8 mouse cellular contexts compared by ENCODE assay signal in the genomic region with DNA sequence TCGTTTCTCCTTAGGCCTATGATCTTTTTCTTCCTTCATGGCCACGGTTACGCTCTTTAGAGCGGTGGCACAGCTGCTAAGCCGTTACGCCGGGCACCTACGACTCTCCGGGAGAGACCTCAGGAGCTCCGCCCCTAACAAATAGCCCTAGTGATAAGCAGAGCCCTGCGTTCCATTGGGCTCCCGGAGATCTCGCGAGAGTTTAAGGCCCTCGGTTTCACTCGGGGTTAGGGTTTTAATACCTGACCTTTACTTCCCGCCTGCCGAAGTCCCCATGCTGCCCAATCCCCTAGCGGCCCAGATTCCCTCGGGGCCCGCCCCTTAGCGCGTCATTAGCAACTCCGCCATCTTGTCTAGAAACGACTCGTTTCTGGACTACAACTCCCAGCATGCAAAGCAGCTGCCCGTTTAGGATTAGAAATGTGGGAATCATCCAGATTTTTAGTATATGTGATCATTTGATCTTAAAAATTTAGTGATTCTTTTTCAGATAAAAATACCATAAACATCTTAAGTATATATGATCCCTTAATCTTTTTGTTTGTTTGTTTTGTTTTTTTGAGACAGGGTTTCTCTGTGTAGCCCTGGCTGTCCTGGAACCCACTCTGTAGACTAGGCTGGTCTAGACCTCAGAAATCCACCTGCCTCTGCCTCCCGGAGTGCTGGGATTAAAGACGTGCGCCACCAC. TPM values are rescaled to one million over a fixed set of nuclear protein-coding genes. Genes with fewer than 3 reads are reported as not detected.
DNase-seq lines count a peak whose midpoint lies in the region; ATAC-seq and TF ChIP-seq lines count a peak whose summit lies in the region.

A gene (minus strand): TSS at position 130 of the 688 bp plus-strand sequence.

- in situ Hi-C loops in CH12.LX (cut with MboI; ENCODE audit: low pct_ligation_motif_present, low pct_unique_long_range_greater_than_20kb, low sequenced_read_pairs) = no loop called here

- H3K4me3 ChIP-seq in CH12.LX (replicated peaks in 1 of 3; ENCODE audit: low read depth in 2 of 3, low read length in 2 of 3, poor library complexity in 1 of 3) = peak within 1 kb of the TSS; percentile 64 to 96 (median 78)
- H3K4me3 ChIP-seq in forebrain, embryonic 11.5 days (ENCODE audit: low read depth, low read length) = peak within 1 kb of the TSS; percentile 48
- H3K4me3 ChIP-seq in heart, embryonic 16.5 days (ENCODE audit: low read length) = peak within 1 kb of the TSS; percentile 74
- H3K4me3 ChIP-seq in liver, embryonic 15.5 days (replicated peaks) = peak within 1 kb of the TSS; percentile 71
- H3K4me3 ChIP-seq in neural tube, embryonic 12.5 days = peak within 1 kb of the TSS; percentile 48

- TF ChIP-seq EP300 in CH12.LX (IDR thresholded peaks at IDR 0.05; ENCODE audit: low read length) = no peak

- 23% methylated on average over 30 of the region's 30 CpGs for WGBS in forebrain, embryonic 11.5 days
- WGBS in heart, embryonic 16.5 days = 12% methylated on average over 30 of the region's 30 CpGs
- 16% methylated on average over 30 of the region's 30 CpGs for WGBS in liver, embryonic 15.5 days (ENCODE audit: insufficient replicate concordance)
- 17% methylated on average over 30 of the region's 30 CpGs for WGBS in neural tube, embryonic 12.5 days

- DNase-seq in CH12.LX (ENCODE audit: extremely low read depth) = peak; percentile 97
- peak; percentile 91 for DNase-seq in c-Kit-positive CD71-positive TER-119-negative erythroid progenitor cells, embryonic 14.5 days (ENCODE audit: low read depth)
- peak; percentile 94 for DNase-seq in forebrain, embryonic 11.5 days (ENCODE audit: low spot score)
- DNase-seq in kidney, postnatal 36 days = peak; percentile 95 to 97
- DNase-seq in telencephalon, adult 2 months (ENCODE audit: low read depth, low spot score) = peak; percentile 96

- peak within 1 kb of the TSS; percentile 50 for H3K4me2 ChIP-seq in CH12.LX (ENCODE audit: insufficient read depth, low read depth, poor library complexity, severe bottlenecking)
- H3K4me2 ChIP-seq in forebrain, embryonic 11.5 days (ENCODE audit: low read depth, low read length, severe bottlenecking) = peak within 1 kb of the TSS; percentile 55
- peak within 1 kb of the TSS; percentile 69 for H3K4me2 ChIP-seq in heart, embryonic 16.5 days (ENCODE audit: low read depth, low read length)
- H3K4me2 ChIP-seq in liver, embryonic 15.5 days = peak within 1 kb of the TSS; percentile 76
- H3K4me2 ChIP-seq in neural tube, embryonic 12.5 days (replicated peaks) = peak within 1 kb of the TSS; percentile 58

- H3K79me2 ChIP-seq in CH12.LX (replicated peaks; ENCODE audit: control insufficient read depth, extremely low read depth, insufficient read depth, poor library complexity, severe bottlenecking) = peaks cover 16% of the 10 kb centered on the region

- H3K4me1 ChIP-seq in CH12.LX (ENCODE audit: control insufficient read depth in 1 of 2, insufficient read depth in 2 of 2) = peaks cover 2 to 6% of the 10 kb centered on the region in 2 experiments; a peak in 3 of 4 replicates
- no peaks in the 10 kb centered on the region for H3K4me1 ChIP-seq in forebrain, embryonic 11.5 days (replicated peaks; ENCODE audit: control insufficient read depth, insufficient read depth, low read length)
- no peaks in the 10 kb centered on the region for H3K4me1 ChIP-seq in heart, embryonic 16.5 days (ENCODE audit: control insufficient read depth, insufficient read depth, low read length)
- H3K4me1 ChIP-seq in liver, embryonic 15.5 days (replicated peaks) = peaks cover 10% of the 10 kb centered on the region; the same call in 1 of the 2 replicates
- H3K4me1 ChIP-seq in neural tube, embryonic 12.5 days = no peaks in the 10 kb centered on the region

- TF ChIP-seq RAD21 in CH12.LX (IDR thresholded peaks at IDR 0.05; ENCODE audit: low read depth, low read length) = no peak

- TF ChIP-seq CTCF in CH12.LX (conservative IDR thresholded peaks at IDR 0.05 in 1 of 2, IDR thresholded peaks at IDR 0.05 in 1 of 2; ENCODE audit: low read depth in 2 of 2, low read length in 2 of 2) = no peak

- no peaks in the 10 kb centered on the region for H3K9me3 ChIP-seq in CH12.LX (replicated peaks; ENCODE audit: low read length)
- H3K9me3 ChIP-seq in forebrain, embryonic 11.5 days (ENCODE audit: control insufficient read depth, low read length) = no peaks in the 10 kb centered on the region
- H3K9me3 ChIP-seq in heart, embryonic 16.5 days (replicated peaks; ENCODE audit: control insufficient read depth, low read length) = no peaks in the 10 kb centered on the region
- H3K9me3 ChIP-seq in liver, embryonic 15.5 days (replicated peaks) = no peaks in the 10 kb centered on the region
- H3K9me3 ChIP-seq in neural tube, embryonic 12.5 days = no peaks in the 10 kb centered on the region

- dilution Hi-C loops in CH12.LX (cut with MboI; ENCODE audit: extremely low pct_ligation_motif_present, extremely low pct_unique_long_range_greater_than_20kb, low sequenced_read_pairs) = no loop called here

- no peaks in the 10 kb centered on the region for H3K27me3 ChIP-seq in CH12.LX (replicated peaks)
- no peaks in the 10 kb centered on the region for H3K27me3 ChIP-seq in forebrain, embryonic 11.5 days (ENCODE audit: control insufficient read depth, insufficient read depth, low read length)
- H3K27me3 ChIP-seq in heart, embryonic 16.5 days (ENCODE audit: control insufficient read depth, insufficient read depth, low read length) = no peaks in the 10 kb centered on the region
- no peaks in the 10 kb centered on the region; the same call in 1 of the 2 replicates for H3K27me3 ChIP-seq in liver, embryonic 15.5 days
- H3K27me3 ChIP-seq in neural tube, embryonic 12.5 days (replicated peaks) = peaks cover 2% of the 10 kb centered on the region; the same call in 1 of the 2 replicates

- TF ChIP-seq POLR2A in CH12.LX (IDR thresholded peaks at IDR 0.05; ENCODE audit: low read depth, low read length) = peak; percentile 72; the same call in 1 of the 2 replicates

- peak within 1 kb of the TSS; percentile 95 for H3K9ac ChIP-seq in CH12.LX (ENCODE audit: insufficient read depth, low read depth)
- peak within 1 kb of the TSS; percentile 62 for H3K9ac ChIP-seq in forebrain, embryonic 11.5 days (ENCODE audit: low read length)
- H3K9ac ChIP-seq in heart, embryonic 16.5 days (ENCODE audit: low read length) = peak within 1 kb of the TSS; percentile 80
- peak within 1 kb of the TSS; percentile 67 for H3K9ac ChIP-seq in liver, embryonic 15.5 days
- H3K9ac ChIP-seq in neural tube, embryonic 12.5 days = peak within 1 kb of the TSS; percentile 52

- peaks cover 4 to 5% of the 10 kb centered on the region in 2 experiments for H3K36me3 ChIP-seq in CH12.LX (replicated peaks in 1 of 2; ENCODE audit: control insufficient read depth in 1 of 2, insufficient read depth in 1 of 2, low read length in 1 of 2)
- no peaks in the 10 kb centered on the region for H3K36me3 ChIP-seq in forebrain, embryonic 11.5 days (ENCODE audit: control insufficient read depth, insufficient read depth, low read length)
- no peaks in the 10 kb centered on the region for H3K36me3 ChIP-seq in heart, embryonic 16.5 days (ENCODE audit: control insufficient read depth, insufficient read depth)
- H3K36me3 ChIP-seq in liver, embryonic 15.5 days (replicated peaks) = peaks cover 10% of the 10 kb centered on the region; the same call in 1 of the 2 replicates
- no peaks in the 10 kb centered on the region for H3K36me3 ChIP-seq in neural tube, embryonic 12.5 days

- H3K27ac ChIP-seq in CH12.LX (ENCODE audit: insufficient read depth, low read depth) = peak within 1 kb of the TSS; percentile 93
- H3K27ac ChIP-seq in forebrain, embryonic 11.5 days (ENCODE audit: low read depth, low read length) = peak within 1 kb of the TSS; percentile 72
- peak within 1 kb of the TSS; percentile 94 for H3K27ac ChIP-seq in heart, embryonic 16.5 days (ENCODE audit: low read length)
- peak within 1 kb of the TSS; percentile 94 for H3K27ac ChIP-seq in liver, embryonic 15.5 days (replicated peaks)
- H3K27ac ChIP-seq in neural tube, embryonic 12.5 days = peak within 1 kb of the TSS; percentile 59; the same call in 1 of the 2 replicates

- ATAC-seq in forebrain, embryonic 11.5 days (replicated peaks; ENCODE audit: low FRiP score) = peak; percentile 98
- peak; percentile 99 for ATAC-seq in heart, embryonic 16.5 days (replicated peaks; ENCODE audit: extremely low read depth, insufficient read depth, low FRiP score)
- ATAC-seq in liver, embryonic 15.5 days (ENCODE audit: insufficient read depth) = peak; percentile 96
- peak; percentile 98 for ATAC-seq in neural tube, embryonic 12.5 days (ENCODE audit: low FRiP score, low read depth)

TF ChIP-seq in CH12.LX, 34 proteins besides CTCF, POLR2A, EP300 and RAD21 (continues in another document):
- TF ChIP-seq MAX (IDR thresholded peaks at IDR 0.05; ENCODE audit: low read length) (peak; percentile 3; the same call in 1 of the 2 replicates), E2F4 (IDR thresholded peaks at IDR 0.05; ENCODE audit: insufficient replicate concordance, low read depth, low read length) (peak; percentile 58; the same call in 1 of the 2 replicates), ELF1 (IDR thresholded peaks at IDR 0.05; ENCODE audit: low read depth, low read length) (peak; percentile 58), MEF2A (IDR thresholded peaks at IDR 0.05; ENCODE audit: borderline replicate concordance, low read depth, low read length) (0 out of 2 replicates have a peak, but pooled peaks have one; percentile 11), NRF1 (IDR thresholded peaks at IDR 0.05; ENCODE audit: low read depth, low read length) (peak; percentile 27; the same call in 1 of the 2 replicates), MXI1 (IDR thresholded peaks at IDR 0.05; ENCODE audit: low read depth, low read length) (peak; percentile 51; the same call in 1 of the 2 replicates), CHD2 (IDR thresholded peaks at IDR 0.05; ENCODE audit: low read length) (peak; percentile 97), KAT2A (IDR thresholded peaks at IDR 0.05; ENCODE audit: insufficient replicate concordance, low read length) (peak; percentile 79; the same call in 1 of the 2 replicates), HCFC1 (IDR thresholded peaks at IDR 0.05; ENCODE audit: low read depth, low read length) (peak; percentile 91), TBP (conservative IDR thresholded peaks at IDR 0.05; ENCODE audit: low read depth, low read length) (peak; percentile 86), CHD1 (IDR thresholded peaks at IDR 0.05; ENCODE audit: low read depth, low read length) (no peak), TCF12 (IDR thresholded peaks at IDR 0.05; ENCODE audit: low read depth, low read length) (no peak)

RNA-seq across cellular contexts. Expression of the gene that starts here (rescaled TPM):
- total RNA-seq in CH12.LX (2012; rRNA removed) (14.2 and 15.2 TPM in 2 replicates), CH12.LX (2014; rRNA removed) (13.4 and 15.7 TPM in 2 replicates)
- polyA plus RNA-seq in CH12.LX (2012; ENCODE audit: insufficient read length, low read depth) = 49.6 and 57.7 TPM in 2 replicates
- polyA plus RNA-seq in forebrain, embryonic 11.5 days (2014; fragmentation: Nextera tagmentation; extraction: Ambion mirVana) = 25.6 and 25.8 TPM in 2 replicates
- polyA plus RNA-seq in heart, embryonic 16.5 days (2015; fragmentation: Nextera tagmentation; extraction: Ambion mirVana) = 13.5 and 13.6 TPM in 2 replicates
- 8.1 and 8.3 TPM in 2 replicates for polyA plus RNA-seq in liver, embryonic 15.5 days (2015; fragmentation: Nextera tagmentation; extraction: Ambion mirVana)
- polyA plus RNA-seq in neural tube, embryonic 12.5 days (2016; fragmentation: Nextera tagmentation; extraction: Ambion mirVana) = 24.5 and 24.7 TPM in 2 replicates

Comparison
In these comparisons a context has a peak if more than half of its experiments do, and no peak if none do; other contexts are left out.
1. Peak in every context shown above with its lines: DNase-seq, ATAC-seq, H3K4me3 ChIP-seq and H3K27ac ChIP-seq.